Mouse (Mus musculus): ENCODE data around the gene Scd1. TPM values are rescaled to one million over a fixed set of nuclear protein-coding genes. Genes with fewer than 3 reads are reported as not detected.
"Not testable (repeated sequence)": the region's sequence is repeated elsewhere in the genome, so short reads cannot be mapped to it uniquely, and the experiment has no call there.

Scd1 gene
- polyA plus RNA-seq, 1 experiment from 2014 or later: 2.8 TPM

- Histone ChIP-seq H3K9ac (ENCODE audit: low read length) (no peak overlapping the region), H3K9me3 (replicated peaks; ENCODE audit: control insufficient read depth, low read length) (no peaks in the 10 kb centered on the region), H3K4me3 (ENCODE audit: low read depth, low read length) (no peak overlapping the region), H3K4me2 (ENCODE audit: low read length) (no peak overlapping the region), H3K4me1 (ENCODE audit: control insufficient read depth, insufficient read depth, low read length) (no peaks in the 10 kb centered on the region), H3K27ac (ENCODE audit: low read depth, low read length) (no peak overlapping the region), H3K36me3 (ENCODE audit: control insufficient read depth, insufficient read depth, low read length) (no peaks in the 10 kb centered on the region), H3K27me3 (replicated peaks; ENCODE audit: control insufficient read depth, insufficient read depth, low read length) (no peaks in the 10 kb centered on the region)
- ATAC-seq: no peak
- DNase-seq (ENCODE audit: low spot score): no peak
Measured at GRCm38 (mm10) chr19:44379090-44379489, 28.6 kb downstream of the Scd1 start.

GRCm38 (mm10) chr19:44377629-44378375 lies 29.9 kb downstream of the Scd1 start:
- no peaks in the 10 kb centered on the region for H3K36me3 ChIP-seq (ENCODE audit: control insufficient read depth, insufficient read depth, low read length)
- H3K9me3 ChIP-seq (replicated peaks; ENCODE audit: control insufficient read depth, low read length): no peaks in the 10 kb centered on the region
- ATAC-seq (no peak), DNase-seq (ENCODE audit: low spot score) (no peak)
- H3K27me3 ChIP-seq (replicated peaks; ENCODE audit: control insufficient read depth, insufficient read depth, low read length): no peaks in the 10 kb centered on the region
- no peaks in the 10 kb centered on the region for H3K4me1 ChIP-seq (ENCODE audit: control insufficient read depth, insufficient read depth, low read length)
- 65% methylated on average over 4 of the region's 5 CpGs for WGBS
- no peak overlapping the region for H3K4me3 ChIP-seq (ENCODE audit: low read depth, low read length)
- no peak overlapping the region for H3K27ac ChIP-seq (ENCODE audit: low read depth, low read length)
- no peak overlapping the region for H3K9ac ChIP-seq (ENCODE audit: low read length)
- no peak overlapping the region for H3K4me2 ChIP-seq (ENCODE audit: low read length)

DNA sequence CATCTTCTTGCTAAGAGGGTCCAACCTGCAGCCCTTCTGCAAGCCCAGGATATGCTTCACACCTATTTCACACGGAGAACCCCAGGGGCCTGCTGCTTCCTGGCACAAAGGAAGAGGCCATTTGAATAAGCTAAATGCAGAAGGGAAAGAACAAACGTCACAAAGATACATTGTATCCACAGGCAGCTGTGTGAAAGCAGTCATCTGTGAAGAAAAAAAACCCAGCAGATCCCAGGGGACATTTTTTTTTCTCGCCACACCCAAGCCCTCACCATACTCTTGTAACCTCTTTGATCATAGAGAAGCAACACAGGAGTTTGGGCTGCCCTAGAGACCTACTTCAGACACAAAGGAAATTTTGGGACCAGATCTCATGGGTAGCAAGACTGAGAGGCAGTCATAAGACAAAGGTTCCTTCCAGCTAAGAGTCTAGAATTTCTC lies 31.1 kb downstream of the Scd1 start:
- DNase-seq (ENCODE audit: low spot score) (no peak), ATAC-seq (no peak)
- H3K9me3 ChIP-seq (replicated peaks; ENCODE audit: control insufficient read depth, low read length): no peaks in the 10 kb centered on the region
- H3K36me3 ChIP-seq (ENCODE audit: control insufficient read depth, insufficient read depth, low read length): no peaks in the 10 kb centered on the region
- no peak overlapping the region for H3K4me3 ChIP-seq (ENCODE audit: low read depth, low read length)
- 21% methylated on average over 3 of the region's 3 CpGs for WGBS
- H3K27ac ChIP-seq (ENCODE audit: low read depth, low read length): no peak overlapping the region
- no peaks in the 10 kb centered on the region for H3K4me1 ChIP-seq (ENCODE audit: control insufficient read depth, insufficient read depth, low read length)
- no peak overlapping the region for H3K4me2 ChIP-seq (ENCODE audit: low read length)
- H3K27me3 ChIP-seq (replicated peaks; ENCODE audit: control insufficient read depth, insufficient read depth, low read length): no peaks in the 10 kb centered on the region
- no peak overlapping the region for H3K9ac ChIP-seq (ENCODE audit: low read length)

- Histone ChIP-seq H3K27me3 (replicated peaks; ENCODE audit: control insufficient read depth, insufficient read depth, low read length) (no peaks in the 10 kb centered on the region), H3K4me1 (ENCODE audit: control insufficient read depth, insufficient read depth, low read length) (no peaks in the 10 kb centered on the region), H3K9ac (ENCODE audit: low read length) (no peak overlapping the region), H3K4me2 (ENCODE audit: low read length) (no peak overlapping the region), H3K36me3 (ENCODE audit: control insufficient read depth, insufficient read depth, low read length) (no peaks in the 10 kb centered on the region), H3K4me3 (ENCODE audit: low read depth, low read length) (no peak overlapping the region), H3K9me3 (replicated peaks; ENCODE audit: control insufficient read depth, low read length) (no peaks in the 10 kb centered on the region), H3K27ac (ENCODE audit: low read depth, low read length) (no peak overlapping the region)
- DNase-seq (ENCODE audit: low spot score) (peak; percentile 79), ATAC-seq (peak; percentile 75; the same call in 1 of the 2 replicates)
- 24% methylated on average over 6 of the region's 6 CpGs for WGBS
Measured at GRCm38 (mm10) chr19:44372969-44373368, 34.7 kb downstream of the Scd1 start.

DNA sequence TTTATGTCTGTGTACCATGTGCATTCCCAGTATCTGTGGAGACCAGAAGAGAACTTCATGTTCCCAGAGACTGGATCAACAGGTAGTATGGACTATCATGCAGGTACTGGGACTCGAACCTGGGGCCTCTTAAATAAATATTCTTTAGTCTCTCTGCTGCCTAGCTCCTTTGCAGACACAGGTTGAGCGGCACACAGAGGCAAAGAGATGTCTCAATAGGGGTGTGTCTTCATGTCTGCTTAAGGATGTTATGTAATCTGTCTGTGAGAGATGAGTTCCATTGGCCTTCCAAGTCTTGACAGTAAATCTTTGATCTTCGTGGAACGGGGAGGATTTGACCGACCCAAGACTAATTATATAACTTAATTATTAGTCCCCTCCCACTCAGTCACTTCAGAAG lies 37.4 kb downstream of the Scd1 start:
- Histone ChIP-seq H3K36me3 (ENCODE audit: control insufficient read depth, insufficient read depth, low read length) (no peaks in the 10 kb centered on the region), H3K27me3 (replicated peaks; ENCODE audit: control insufficient read depth, insufficient read depth, low read length) (no peaks in the 10 kb centered on the region), H3K4me2 (ENCODE audit: low read length) (no peak overlapping the region), H3K9me3 (replicated peaks; ENCODE audit: control insufficient read depth, low read length) (no peaks in the 10 kb centered on the region), H3K4me1 (ENCODE audit: control insufficient read depth, insufficient read depth, low read length) (no peaks in the 10 kb centered on the region), H3K4me3 (ENCODE audit: low read depth, low read length) (no peak overlapping the region), H3K27ac (ENCODE audit: low read depth, low read length) (no peak overlapping the region), H3K9ac (ENCODE audit: low read length) (no peak overlapping the region)
- ATAC-seq (no peak), DNase-seq (ENCODE audit: low spot score) (no peak)
- WGBS: 73% methylated on average over 5 of the region's 5 CpGs

DNA sequence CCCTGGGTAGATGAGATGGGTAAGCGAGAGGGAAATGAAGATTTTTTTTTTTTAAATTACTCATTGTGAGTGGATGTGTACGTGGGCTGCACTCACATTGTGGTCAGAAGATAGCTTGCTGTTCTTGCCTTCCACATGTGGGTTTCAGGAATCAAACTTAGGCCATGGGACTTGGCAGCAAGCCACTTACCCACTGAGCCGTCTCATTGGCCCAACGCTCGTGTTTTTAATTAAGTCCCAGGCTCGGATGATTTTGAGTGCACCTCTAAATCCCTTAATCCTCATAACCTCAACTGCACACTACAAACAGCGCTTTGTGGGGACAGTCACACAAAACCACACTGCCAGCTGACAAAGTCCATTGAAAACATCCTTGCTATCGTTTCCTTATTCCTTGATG lies 38.3 kb downstream of the Scd1 start:
- no peaks in the 10 kb centered on the region for H3K4me1 ChIP-seq (ENCODE audit: control insufficient read depth, insufficient read depth, low read length)
- H3K4me3 ChIP-seq (ENCODE audit: low read depth, low read length): no peak overlapping the region
- no peak overlapping the region for H3K4me2 ChIP-seq (ENCODE audit: low read length)
- peak; percentile 16 for DNase-seq (ENCODE audit: low spot score)
- 38% methylated on average over 8 of the region's 8 CpGs for whole genome bisulfite sequencing
- H3K27me3 ChIP-seq (replicated peaks; ENCODE audit: control insufficient read depth, insufficient read depth, low read length): no peaks in the 10 kb centered on the region
- H3K9ac ChIP-seq (ENCODE audit: low read length): no peak overlapping the region
- no peak for ATAC-seq
- H3K36me3 ChIP-seq (ENCODE audit: control insufficient read depth, insufficient read depth, low read length): no peaks in the 10 kb centered on the region
- H3K27ac ChIP-seq (ENCODE audit: low read depth, low read length): no peak overlapping the region
- H3K9me3 ChIP-seq (replicated peaks; ENCODE audit: control insufficient read depth, low read length): no peaks in the 10 kb centered on the region

GRCm38 (mm10) chr19:44367076-44367475 lies 40.6 kb downstream of the Scd1 start:
- H3K27ac ChIP-seq (ENCODE audit: low read depth, low read length); ATAC-seq; DNase-seq (ENCODE audit: low spot score); H3K4me3 ChIP-seq (ENCODE audit: low read depth, low read length); H3K36me3 ChIP-seq (ENCODE audit: control insufficient read depth, insufficient read depth, low read length); H3K9ac ChIP-seq (ENCODE audit: low read length); H3K27me3 ChIP-seq (replicated peaks; ENCODE audit: control insufficient read depth, insufficient read depth, low read length); H3K4me1 ChIP-seq (ENCODE audit: control insufficient read depth, insufficient read depth, low read length); H3K4me2 ChIP-seq (ENCODE audit: low read length); H3K9me3 ChIP-seq (replicated peaks; ENCODE audit: control insufficient read depth, low read length): not testable (repeated sequence)
- WGBS: 42% methylated on average over 9 of the region's 10 CpGs

GRCm38 (mm10) chr19:44365733-44366132 lies 41.9 kb downstream of the Scd1 start:
- Histone ChIP-seq H3K27ac (ENCODE audit: low read depth, low read length) (no peak overlapping the region), H3K4me1 (ENCODE audit: control insufficient read depth, insufficient read depth, low read length) (no peaks in the 10 kb centered on the region), H3K27me3 (replicated peaks; ENCODE audit: control insufficient read depth, insufficient read depth, low read length) (no peaks in the 10 kb centered on the region), H3K9ac (ENCODE audit: low read length) (no peak overlapping the region), H3K36me3 (ENCODE audit: control insufficient read depth, insufficient read depth, low read length) (no peaks in the 10 kb centered on the region), H3K9me3 (replicated peaks; ENCODE audit: control insufficient read depth, low read length) (no peaks in the 10 kb centered on the region), H3K4me2 (ENCODE audit: low read length) (no peak overlapping the region), H3K4me3 (ENCODE audit: low read depth, low read length) (no peak overlapping the region)
- WGBS: 93% methylated on average over 4 of the region's 4 CpGs
- DNase-seq (ENCODE audit: low spot score) (no peak), ATAC-seq (no peak)

DNA sequence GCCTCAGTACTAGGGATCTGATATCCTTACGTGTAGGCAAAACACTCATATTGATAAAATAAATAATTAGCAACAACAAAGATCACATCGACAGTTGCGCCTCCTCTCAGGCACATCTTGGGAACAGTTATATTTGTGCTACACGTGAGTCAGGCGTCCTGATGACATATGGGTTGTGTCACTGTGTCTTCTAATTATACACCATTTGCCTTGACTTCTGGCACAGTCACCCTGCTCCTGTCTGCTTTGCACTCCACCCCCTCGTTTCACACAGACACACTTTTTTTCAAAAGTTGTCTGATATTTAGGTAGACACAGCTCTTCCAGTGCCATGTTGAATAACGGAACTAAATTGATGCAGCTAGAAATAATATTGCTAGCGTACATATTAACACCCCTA lies 43.6 kb downstream of the Scd1 start:
- H3K4me3 ChIP-seq (ENCODE audit: low read depth, low read length): no peak overlapping the region
- no peaks in the 10 kb centered on the region for H3K4me1 ChIP-seq (ENCODE audit: control insufficient read depth, insufficient read depth, low read length)
- no peak overlapping the region for H3K27ac ChIP-seq (ENCODE audit: low read depth, low read length)
- no peak for ATAC-seq
- no peak overlapping the region for H3K4me2 ChIP-seq (ENCODE audit: low read length)
- H3K36me3 ChIP-seq (ENCODE audit: control insufficient read depth, insufficient read depth, low read length): no peaks in the 10 kb centered on the region
- no peak overlapping the region for H3K9ac ChIP-seq (ENCODE audit: low read length)
- no peaks in the 10 kb centered on the region for H3K9me3 ChIP-seq (replicated peaks; ENCODE audit: control insufficient read depth, low read length)
- no peak for DNase-seq (ENCODE audit: low spot score)
- 73% methylated on average over 8 of the region's 8 CpGs for WGBS
- H3K27me3 ChIP-seq (replicated peaks; ENCODE audit: control insufficient read depth, insufficient read depth, low read length): no peaks in the 10 kb centered on the region

Data from forebrain, embryonic 14.5 days (tissue).